Mouse (Mus musculus) A20 (cell line): Measurements from ENCODE around the gene Gm20388.
A peak's percentile ranks its signal among the peaks of the same experiment; 100 is the strongest.

Experiments used
- DNase-seq: peaks from one replicate; pipeline ENCODE4 v3.0.0-alpha.2; 2011; ENCODE audit warnings: low read depth, low spot score

Gene Gm20388

GRCm38 (mm10) chr8:122522796-122523651, 2612.4 kb downstream of the Gm20388 start:
- no peak for DNase-seq

DNA sequence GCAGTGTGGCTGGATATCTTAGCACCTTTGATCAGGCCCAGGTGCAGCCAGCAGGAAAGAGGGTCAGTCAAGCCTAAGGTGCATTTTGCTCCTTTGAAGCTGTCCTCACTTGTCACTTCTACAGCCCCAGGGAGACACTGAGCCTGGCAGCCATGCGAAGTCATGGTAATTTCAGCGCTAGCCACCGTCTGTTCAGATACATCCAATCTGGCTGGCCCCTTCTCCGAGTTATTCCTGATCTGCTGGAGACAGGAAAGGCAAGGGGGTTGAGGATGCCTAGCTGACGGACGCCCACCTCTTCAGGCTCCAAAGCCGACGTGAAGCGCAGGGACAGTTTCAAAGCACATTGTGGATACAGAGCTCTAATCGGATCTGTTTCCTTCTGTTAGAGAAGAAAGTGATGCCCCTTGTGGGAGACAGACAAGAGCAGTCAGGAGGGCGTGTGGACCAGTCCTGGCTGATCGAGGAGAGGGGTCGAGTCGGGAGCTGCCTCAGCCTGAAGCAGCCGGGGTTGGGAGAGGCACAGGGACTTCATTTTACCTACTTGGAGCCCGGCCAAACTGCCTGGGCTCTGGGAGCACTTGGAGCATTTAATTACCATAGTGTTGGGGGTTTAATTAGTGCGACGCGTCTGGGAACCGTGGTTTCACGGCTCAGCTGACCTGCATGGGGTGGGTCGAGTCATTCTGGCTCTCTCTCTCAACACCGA, 2613.2 kb downstream of the Gm20388 start:
- DNase-seq: no peak

DNA sequence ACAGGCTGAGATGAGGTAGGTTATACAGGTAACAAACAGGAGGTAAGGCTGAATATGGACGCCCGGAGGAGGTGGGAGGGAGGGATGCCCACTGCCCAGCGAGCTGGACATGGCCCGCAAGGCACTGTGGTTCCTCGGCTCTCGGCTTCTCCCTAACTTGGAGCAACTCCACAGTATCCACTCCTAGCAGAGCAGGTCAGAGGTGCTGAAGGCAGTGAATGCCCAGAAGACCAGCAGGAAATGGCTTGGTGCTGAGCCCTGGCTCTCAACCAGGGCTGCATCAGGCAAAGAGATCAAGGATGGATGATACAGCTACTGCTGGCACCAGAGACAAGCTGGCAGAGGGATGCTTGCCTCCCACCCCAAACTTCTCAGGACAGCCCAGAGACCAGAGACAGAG, 2613.9 kb downstream of the Gm20388 start:
- DNase-seq: no peak

- no peak for DNase-seq
Measured at GRCm38 (mm10) chr8:122525004-122525403, 2614.4 kb downstream of the Gm20388 start.

DNA sequence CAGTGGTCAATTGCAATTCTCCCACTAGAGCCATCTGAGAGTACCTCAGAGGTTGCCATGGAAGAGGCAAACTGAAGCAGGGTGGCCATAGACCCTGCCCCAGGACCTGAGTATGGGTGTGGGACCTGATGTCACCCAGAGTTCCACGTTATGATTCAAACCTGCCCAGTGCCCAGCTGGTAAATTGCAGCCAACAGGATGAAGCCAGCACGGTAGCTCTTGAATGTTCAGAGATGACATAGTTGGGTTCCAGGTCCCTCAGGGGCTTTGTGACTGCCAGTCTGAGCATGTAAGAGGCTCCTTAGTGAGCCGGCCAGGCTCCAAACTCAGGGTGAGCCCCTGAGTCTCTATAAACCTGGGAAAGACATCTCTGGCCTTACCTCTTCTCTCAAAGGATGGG, 2615.4 kb downstream of the Gm20388 start:
- no peak for DNase-seq

- no peak for DNase-seq
Measured at GRCm38 (mm10) chr8:122526526-122527170, 2616.0 kb downstream of the Gm20388 start.

- DNase-seq: no peak
Measured at GRCm38 (mm10) chr8:122527937-122528336, 2617.3 kb downstream of the Gm20388 start.

GRCm38 (mm10) chr8:122529159-122529558, 2618.5 kb downstream of the Gm20388 start:
- DNase-seq: no peak

GRCm38 (mm10) chr8:122531312-122531711, 2620.7 kb downstream of the Gm20388 start:
- no peak for DNase-seq

- no peak for DNase-seq
Measured at GRCm38 (mm10) chr8:122537033-122537432, 2626.4 kb downstream of the Gm20388 start.

- DNase-seq: no peak
Measured at GRCm38 (mm10) chr8:122537812-122538211, 2627.2 kb downstream of the Gm20388 start.

GRCm38 (mm10) chr8:122538310-122539076, 2627.9 kb downstream of the Gm20388 start:
- DNase-seq: no peak

GRCm38 (mm10) chr8:122544138-122544537, 2633.5 kb downstream of the Gm20388 start:
- no peak for DNase-seq

DNA sequence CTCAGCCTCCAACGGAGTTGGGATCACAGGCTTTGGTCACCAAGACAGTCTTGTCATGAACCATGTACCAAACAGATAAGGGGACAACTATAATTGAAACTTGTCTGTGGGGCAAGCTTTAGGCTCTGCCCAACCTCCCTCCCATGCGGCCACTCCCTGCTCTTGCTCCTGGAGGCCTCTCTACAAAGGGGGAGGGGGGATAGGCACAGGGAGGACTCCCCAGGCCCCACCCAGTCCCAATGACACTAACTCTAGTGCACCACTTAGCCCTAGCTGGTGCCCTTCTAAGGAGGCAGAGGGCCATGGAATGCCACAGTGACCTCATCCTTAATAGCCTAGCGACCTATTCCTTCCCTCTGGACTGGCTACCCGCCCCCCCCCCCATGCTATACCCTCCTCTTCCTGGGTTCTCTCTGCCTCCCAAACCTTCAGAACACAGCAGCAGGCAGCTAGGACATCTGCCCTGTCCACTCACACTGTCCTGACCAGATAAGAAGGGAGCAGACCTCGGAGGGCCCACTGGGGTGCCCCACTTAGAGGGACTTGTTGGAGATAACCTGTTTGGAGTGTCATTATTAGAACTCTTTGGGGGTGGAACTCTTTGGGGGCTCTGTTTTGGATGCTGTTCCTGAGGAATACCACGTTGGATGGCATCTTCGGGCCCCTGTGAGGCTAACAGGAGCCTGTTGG, 2635.6 kb downstream of the Gm20388 start:
- no peak for DNase-seq

DNA sequence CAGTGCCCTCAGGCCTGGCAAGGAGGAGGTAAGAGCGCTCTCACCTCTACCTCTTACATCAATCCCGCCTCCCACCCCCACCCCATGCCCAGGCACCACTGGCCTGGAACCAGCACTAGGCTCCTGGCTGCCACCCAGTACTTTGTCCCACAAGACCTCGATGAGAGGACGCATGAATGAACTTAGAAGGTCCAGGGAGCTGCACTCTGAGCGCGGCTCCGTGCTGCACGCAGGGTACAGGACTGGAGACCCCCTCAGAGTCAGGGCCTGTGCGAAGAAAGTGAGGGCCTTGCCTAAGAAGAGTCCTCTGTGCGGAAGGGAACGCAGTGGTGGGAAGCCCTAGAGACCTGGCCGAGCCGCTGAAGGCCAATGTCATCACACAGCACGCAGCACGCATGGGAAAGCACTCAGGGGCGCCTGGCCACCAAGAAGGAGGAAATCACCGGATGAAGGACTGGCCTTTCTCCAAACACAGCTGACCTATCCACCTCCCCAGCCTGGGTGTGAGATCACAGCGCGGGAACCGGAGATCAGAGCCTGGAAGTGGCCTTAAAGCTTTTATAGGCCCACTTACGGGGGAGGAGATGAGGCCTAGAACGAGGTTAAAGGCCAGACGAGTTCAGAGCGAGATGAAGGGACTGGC, 2636.3 kb downstream of the Gm20388 start:
- DNase-seq: no peak

DNA sequence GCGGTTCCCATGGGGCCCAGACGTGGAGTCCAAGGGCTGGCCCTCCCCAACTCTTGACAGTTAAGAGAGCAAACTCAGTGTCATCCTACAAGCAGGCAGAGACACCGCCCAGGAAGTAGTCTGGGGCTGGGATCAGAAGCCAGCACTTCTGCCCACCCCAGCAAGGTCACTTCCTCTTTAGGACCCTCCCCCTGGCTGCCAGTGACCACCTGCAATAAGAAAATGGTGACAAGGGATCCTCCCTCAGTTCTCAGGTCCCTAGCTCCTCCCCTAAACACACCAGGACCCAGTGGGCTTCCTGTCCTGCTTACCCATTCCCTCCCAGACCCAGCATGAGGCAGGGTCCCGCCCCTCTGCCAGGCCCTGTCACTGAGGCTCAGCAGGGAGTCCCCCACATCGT, 2637.2 kb downstream of the Gm20388 start:
- peak; percentile 95 for DNase-seq

GRCm38 (mm10) chr8:122548331-122548730, 2637.7 kb downstream of the Gm20388 start:
- DNase-seq: no peak

DNA sequence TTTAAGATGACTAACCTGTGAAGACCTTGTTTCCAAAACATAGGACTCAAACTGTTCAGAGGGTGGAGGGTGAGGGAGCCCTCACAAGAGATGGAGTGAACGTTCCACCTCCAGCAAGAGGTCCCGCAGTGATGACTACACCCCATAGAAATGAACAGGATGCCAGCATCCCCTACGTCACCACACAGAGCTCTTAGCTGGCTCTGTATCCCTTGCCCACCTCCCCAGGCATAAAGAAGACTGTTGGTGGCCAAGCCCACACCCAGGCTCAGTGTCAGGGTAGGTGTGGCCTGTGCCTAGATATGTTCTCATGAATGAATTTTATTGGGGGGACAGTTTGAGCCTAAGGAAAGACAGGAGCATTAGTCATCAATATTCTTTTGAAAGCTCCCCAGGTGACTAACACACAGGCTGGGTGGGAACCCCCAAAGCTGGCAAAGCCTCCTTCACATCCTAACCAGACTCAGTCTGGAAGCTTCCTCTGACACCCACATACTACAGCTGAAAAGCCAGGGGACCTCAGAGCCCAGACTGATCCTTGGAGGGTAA, 2638.3 kb downstream of the Gm20388 start:
- DNase-seq: peak; percentile 66

- DNase-seq: peak; percentile 77
Measured at GRCm38 (mm10) chr8:122550234-122550994, 2639.8 kb downstream of the Gm20388 start.

- DNase-seq: no peak
Measured at GRCm38 (mm10) chr8:122550995-122551264, 2640.3 kb downstream of the Gm20388 start.
